Mouse (Mus musculus) brain, embryonic 14.5 days (tissue): ENCODE results near the gene Rps6kl1. TPM values are rescaled to one million over a fixed set of nuclear protein-coding genes. Genes with fewer than 3 reads are reported as not detected.
"Not testable (repeated sequence)": the region's sequence is repeated elsewhere in the genome, so short reads cannot be mapped to it uniquely, and the experiment has no call there.

Source experiments
- DNase-seq: peaks from one replicate; pipeline ENCODE4 v3.0.0-alpha.2; 2011; ENCODE audit warnings: low read depth
- CTCF ChIP-seq: fragments of 200-500 bp; IDR thresholded peaks from 2 replicates; pipeline ENCODE4 v1.5.1; 2012; ENCODE audit warnings: inconsistent platforms, mild to moderate bottlenecking, moderate library complexity, borderline replicate concordance; ENCODE audit not compliant: insufficient read depth, insufficient read length; ENCODE audit errors: extremely low read depth
- POLR2A ChIP-seq: fragments of 200-500 bp; IDR thresholded peaks from 2 replicates; pipeline ENCODE4 v1.6.1; 2012; ENCODE audit warnings: mild to moderate bottlenecking, inconsistent platforms, borderline replicate concordance; ENCODE audit not compliant: poor library complexity, insufficient read depth, insufficient read length, severe bottlenecking; ENCODE audit errors: extremely low read depth
- polyA plus RNA-seq: library from polyadenylated mRNA; depleted of rRNA; stranded (reverse); fragments of >200 nt; gene quantifications from 2 replicates; pipeline ENCODE4 v1.2.3, GENCODE M21; 2012

The Rps6kl1 gene
- polyA plus RNA-seq, 1 experiment, result 28.2 TPM

GRCm38 (mm10) chr12:85150321-85151001 lies 603 bp downstream of the Rps6kl1 start:
- DNase-seq, result no peak
- TF ChIP-seq POLR2A (no peak), CTCF (no peak)

- no peak for TF ChIP-seq CTCF
- TF ChIP-seq POLR2A, result no peak
- no peak for DNase-seq
Measured at GRCm38 (mm10) chr12:85146881-85147280, 4.2 kb downstream of the Rps6kl1 start.

GRCm38 (mm10) chr12:85146355-85146754 lies 4.7 kb downstream of the Rps6kl1 start:
- DNase-seq, result peak; percentile 29
- no peak for TF ChIP-seq POLR2A
- no peak for TF ChIP-seq CTCF

- DNase-seq, result peak; percentile 50
- TF ChIP-seq CTCF, result no peak
- TF ChIP-seq POLR2A, result no peak
Measured at GRCm38 (mm10) chr12:85145630-85146029, 5.4 kb downstream of the Rps6kl1 start.

- no peak for TF ChIP-seq POLR2A
- no peak for TF ChIP-seq CTCF
- no peak for DNase-seq
Measured at GRCm38 (mm10) chr12:85144821-85145220, 6.2 kb downstream of the Rps6kl1 start.

GRCm38 (mm10) chr12:85144276-85144675 lies 6.8 kb downstream of the Rps6kl1 start:
- DNase-seq, result not testable (repeated sequence)

- DNase-seq, result peak; percentile 84
- TF ChIP-seq CTCF (peak; percentile 93), POLR2A (no peak)
Measured at GRCm38 (mm10) chr12:85142803-85143202, 8.3 kb downstream of the Rps6kl1 start.

- no peak for TF ChIP-seq POLR2A
- no peak for TF ChIP-seq CTCF
- no peak for DNase-seq
Measured at GRCm38 (mm10) chr12:85141096-85141495, 10.0 kb downstream of the Rps6kl1 start.

- TF ChIP-seq CTCF, result no peak
- no peak for TF ChIP-seq POLR2A
Measured at GRCm38 (mm10) chr12:85140036-85140701, 10.9 kb downstream of the Rps6kl1 start.

GRCm38 (mm10) chr12:85136627-85137026 lies 14.4 kb downstream of the Rps6kl1 start:
- no peak for TF ChIP-seq POLR2A
- TF ChIP-seq CTCF, result no peak; the same call in 1 of the 2 replicates
- no peak for DNase-seq

More at GRCm38 (mm10) chr12:85140036-85140701, 10.9 kb downstream of the Rps6kl1 start:
- DNase-seq, result no peak

GRCm38 (mm10) chr12:85135513-85136470 lies 15.3 kb downstream of the Rps6kl1 start:
- no peak for DNase-seq
- no peak for TF ChIP-seq POLR2A
- no peak for TF ChIP-seq CTCF
